Mouse (Mus musculus) forebrain, embryonic 15.5 days (tissue): ENCODE data around the gene Gprc5c. TPM values are rescaled to one million over a fixed set of nuclear protein-coding genes. Genes with fewer than 3 reads are reported as not detected.

Source experiments
- ATAC-seq: fragments of 200-750 bp; cut with Nextera tagmentation; replicated peaks from 2 replicates; pipeline ENCODE4 v1.8.0; 2017; ENCODE audit warnings: mild to moderate bottlenecking, moderate TSS enrichment, moderate library complexity
- H3K27ac ChIP-seq: fragments of 300-500 bp; sonication (generic); replicated peaks from 2 replicates; pipeline ENCODE4 v1.5.1; 2015; ENCODE audit warnings: mild to moderate bottlenecking, inconsistent platforms
- H3K27me3 ChIP-seq: fragments of 300-500 bp; sonication (generic); 2 replicates; pipeline ENCODE4 v1.6.1; 2015; ENCODE audit warnings: inconsistent platforms
- H3K36me3 ChIP-seq: fragments of 300-500 bp; sonication (generic); 2 replicates; pipeline ENCODE4 v1.6.1; 2015; ENCODE audit warnings: mild to moderate bottlenecking, inconsistent platforms
- H3K4me1 ChIP-seq: fragments of 300-500 bp; sonication (generic); 2 replicates; pipeline ENCODE4 v1.6.1; 2015; ENCODE audit warnings: inconsistent platforms
- H3K4me2 ChIP-seq: fragments of 300-500 bp; sonication (generic); replicated peaks from 2 replicates; pipeline ENCODE4 v1.6.1; 2015; ENCODE audit warnings: mild to moderate bottlenecking, inconsistent platforms
- H3K4me3 ChIP-seq: fragments of 300-500 bp; sonication (generic); 2 replicates; pipeline ENCODE4 v1.5.1; 2015; ENCODE audit warnings: mild to moderate bottlenecking, inconsistent platforms
- H3K9ac ChIP-seq: fragments of 300-500 bp; sonication (generic); replicated peaks from 2 replicates; pipeline ENCODE4 v1.6.1; 2015; ENCODE audit warnings: mild to moderate bottlenecking, inconsistent platforms
- H3K9me3 ChIP-seq: fragments of 300-500 bp; sonication (generic); 2 replicates; pipeline ENCODE4 v1.6.1; 2016; ENCODE audit warnings: inconsistent platforms
- WGBS: fragments of 180-500 bp; shearing (Covaris S2); methylation state at CpG from one replicate; pipeline ENCODE4 v1.1.7; 2015; ENCODE audit warnings: mixed read lengths; 5-methylcytosine and 5-hydroxymethylcytosine counted together
- polyA plus RNA-seq: library from polyadenylated mRNA; unstranded; fragments of >200 nt; fragmentation: Nextera tagmentation; extraction: Ambion mirVana; gene quantifications from 2 replicates; pipeline ENCODE4 v1.2.1, GENCODE M21; 2015

The Gprc5c gene
- polyA plus RNA-seq = 6.0 and 6.2 TPM in 2 replicates

DNA sequence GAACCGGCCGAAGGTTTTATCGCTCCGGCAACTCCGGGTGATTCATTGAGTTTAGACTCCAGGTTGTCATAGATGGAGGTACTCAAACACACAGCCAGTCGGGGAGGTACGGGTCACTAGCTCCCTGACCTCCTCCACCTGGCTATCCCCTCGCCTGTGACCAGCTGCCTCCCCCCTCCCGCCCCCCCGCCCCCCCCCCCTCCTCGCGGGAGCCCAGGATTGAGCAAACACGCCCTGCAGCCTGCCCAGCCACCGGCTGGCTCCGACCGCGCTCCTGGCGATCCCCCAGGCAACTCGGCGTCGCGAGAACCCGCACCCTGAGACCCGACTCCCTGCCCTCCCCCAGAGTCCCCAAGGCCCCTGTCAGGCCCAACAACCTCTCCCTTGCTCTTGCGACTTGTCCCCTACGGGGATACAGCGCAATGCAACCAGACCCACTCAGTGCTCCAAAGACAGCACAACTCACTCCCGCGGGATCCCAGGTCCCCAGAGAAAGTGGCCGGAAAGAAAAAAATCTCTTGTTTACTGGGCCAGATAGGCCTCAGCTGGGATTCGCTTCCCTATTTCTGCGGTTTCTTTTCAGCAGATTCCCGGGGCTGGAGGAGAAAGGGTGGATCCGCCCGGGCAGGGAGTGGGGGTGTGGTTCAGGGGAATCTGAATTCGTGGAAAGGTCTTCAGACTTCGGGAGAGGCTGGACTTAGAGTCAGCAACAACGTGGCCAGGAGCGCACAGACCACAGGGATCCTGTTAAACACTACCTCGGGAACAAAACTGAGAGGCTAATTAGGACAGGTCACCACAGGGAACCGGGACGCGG lies at the start of gene Gprc5c:
Gene Gprc5c, plus strand, starts transcription at position 701 of the 817 bp plus-strand sequence.
- Histone ChIP-seq H3K36me3 (no peaks in the 10 kb centered on the region), H3K27me3 (peaks cover 47% of the 10 kb centered on the region), H3K4me2 (peak within 1 kb of the TSS; percentile 94), H3K4me3 (peak within 1 kb of the TSS; percentile 67), H3K27ac (no peak within 1 kb of the TSS), H3K9ac (peak within 1 kb of the TSS; percentile 52), H3K9me3 (no peaks in the 10 kb centered on the region), H3K4me1 (peaks cover 28% of the 10 kb centered on the region)
- ATAC-seq = no peak
- WGBS = under 1% methylated on average over 39 of the region's 43 CpGs

GRCm38 (mm10) chr11:114801906-114802305 lies 49.0 kb upstream of the Gprc5c start:
- H3K27me3 ChIP-seq = no peaks in the 10 kb centered on the region

GRCm38 (mm10) chr11:114802540-114803267 lies 48.2 kb upstream of the Gprc5c start:
- no peak overlapping the region for H3K4me2 ChIP-seq
- peaks cover 13% of the 10 kb centered on the region for H3K4me1 ChIP-seq
- no peak overlapping the region for H3K4me3 ChIP-seq
- no peaks in the 10 kb centered on the region for H3K9me3 ChIP-seq
- H3K36me3 ChIP-seq = no peaks in the 10 kb centered on the region
- H3K27ac ChIP-seq = no peak overlapping the region
- H3K27me3 ChIP-seq = no peaks in the 10 kb centered on the region
- ATAC-seq = no peak
- H3K9ac ChIP-seq = no peak overlapping the region
- WGBS = 60% methylated on average over 15 of the region's 15 CpGs

More at GRCm38 (mm10) chr11:114801906-114802305, 49.0 kb upstream of the Gprc5c start:
- no peaks in the 10 kb centered on the region for H3K36me3 ChIP-seq
- no peak overlapping the region for H3K27ac ChIP-seq
- no peak for ATAC-seq
- H3K9me3 ChIP-seq = no peaks in the 10 kb centered on the region
- WGBS = 91% methylated on average over 1 of the region's 1 CpGs
- H3K4me2 ChIP-seq = no peak overlapping the region
- no peak overlapping the region for H3K9ac ChIP-seq
- H3K4me3 ChIP-seq = no peak overlapping the region
- H3K4me1 ChIP-seq = peaks cover 11% of the 10 kb centered on the region

DNA sequence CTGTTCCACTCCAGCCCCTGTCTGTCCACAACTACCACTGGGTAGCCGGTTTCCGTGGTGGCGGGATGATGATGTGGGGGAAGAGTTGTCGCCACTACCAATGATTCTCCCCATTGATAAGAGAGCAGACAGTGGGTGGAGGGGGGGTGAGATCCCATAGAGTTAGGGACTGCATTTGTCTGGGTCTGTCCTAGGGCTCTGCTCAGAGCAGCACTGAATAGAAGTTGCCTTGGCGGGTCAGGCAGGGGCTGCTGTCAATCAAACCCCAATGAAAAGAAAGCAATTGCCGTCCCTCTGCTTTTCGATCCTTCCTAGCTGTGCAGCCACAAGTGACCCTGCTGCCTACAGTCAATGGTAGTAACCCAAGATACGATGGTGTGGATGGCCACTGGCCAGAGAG lies 47.0 kb upstream of the Gprc5c start:
- H3K4me2 ChIP-seq = no peak overlapping the region
- H3K4me1 ChIP-seq = peaks cover 15% of the 10 kb centered on the region
- ATAC-seq = no peak
- no peaks in the 10 kb centered on the region for H3K36me3 ChIP-seq
- no peak overlapping the region for H3K27ac ChIP-seq
- WGBS = 17% methylated on average over 8 of the region's 8 CpGs
- no peaks in the 10 kb centered on the region for H3K9me3 ChIP-seq
- H3K9ac ChIP-seq = no peak overlapping the region
- H3K27me3 ChIP-seq = no peaks in the 10 kb centered on the region
- no peak overlapping the region for H3K4me3 ChIP-seq

DNA sequence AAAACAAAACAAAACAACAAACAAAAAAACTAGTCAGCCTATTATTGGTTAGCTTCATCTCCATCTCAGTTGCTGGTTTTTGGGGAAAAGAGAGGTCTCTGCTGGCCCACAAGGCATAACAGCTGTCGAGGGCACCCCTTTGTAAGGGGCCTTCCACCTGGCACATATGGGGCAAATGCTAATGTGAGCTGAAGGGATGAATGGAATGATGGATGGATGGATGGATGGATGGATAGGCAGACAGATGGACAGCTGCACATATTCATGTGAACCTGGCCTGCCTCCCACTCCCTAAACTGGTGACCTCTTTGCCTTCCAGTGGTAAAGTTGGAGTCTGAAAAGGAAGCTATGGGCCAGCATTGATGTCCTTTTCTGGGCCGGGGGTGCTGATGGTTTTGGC lies 43.9 kb upstream of the Gprc5c start:
- peak overlapping the region; percentile 3 for H3K27ac ChIP-seq
- H3K27me3 ChIP-seq = no peaks in the 10 kb centered on the region
- H3K36me3 ChIP-seq = no peaks in the 10 kb centered on the region
- 34% methylated on average over 2 of the region's 2 CpGs for WGBS
- H3K4me3 ChIP-seq = no peak overlapping the region
- no peak for ATAC-seq
- H3K4me1 ChIP-seq = peaks cover 15% of the 10 kb centered on the region
- H3K9me3 ChIP-seq = no peaks in the 10 kb centered on the region
- no peak overlapping the region for H3K9ac ChIP-seq
- no peak overlapping the region for H3K4me2 ChIP-seq

- Histone ChIP-seq H3K36me3 (no peaks in the 10 kb centered on the region), H3K27ac (peak overlapping the region; percentile 3)
- 23% methylated on average over 14 of the region's 14 CpGs for WGBS
These were observed 43.1 kb upstream of the Gprc5c start for GRCm38 (mm10) chr11:114807686-114808427.

GRCm38 (mm10) chr11:114809371-114809770 lies 41.6 kb upstream of the Gprc5c start:
- Histone ChIP-seq H3K27me3 (no peaks in the 10 kb centered on the region), H3K4me3 (no peak overlapping the region)
- 85% methylated on average over 1 of the region's 1 CpGs for WGBS

More at GRCm38 (mm10) chr11:114807686-114808427, 43.1 kb upstream of the Gprc5c start:
- no peaks in the 10 kb centered on the region for H3K27me3 ChIP-seq
- no peak overlapping the region for H3K4me3 ChIP-seq
- ATAC-seq = no peak
- no peak overlapping the region for H3K4me2 ChIP-seq
- no peaks in the 10 kb centered on the region for H3K9me3 ChIP-seq
- no peak overlapping the region for H3K9ac ChIP-seq
- peaks cover 14% of the 10 kb centered on the region for H3K4me1 ChIP-seq

GRCm38 (mm10) chr11:114810344-114810743 lies 40.6 kb upstream of the Gprc5c start:
- Histone ChIP-seq H3K9me3 (no peaks in the 10 kb centered on the region), H3K4me2 (no peak overlapping the region), H3K27me3 (no peaks in the 10 kb centered on the region), H3K4me1 (peaks cover 9% of the 10 kb centered on the region), H3K4me3 (no peak overlapping the region), H3K27ac (no peak overlapping the region), H3K36me3 (no peaks in the 10 kb centered on the region), H3K9ac (no peak overlapping the region)
- 30% methylated on average over 4 of the region's 4 CpGs for WGBS
- no peak for ATAC-seq

More at GRCm38 (mm10) chr11:114809371-114809770, 41.6 kb upstream of the Gprc5c start:
- Histone ChIP-seq H3K4me2 (no peak overlapping the region), H3K27ac (no peak overlapping the region), H3K36me3 (no peaks in the 10 kb centered on the region), H3K4me1 (peaks cover 9% of the 10 kb centered on the region), H3K9ac (no peak overlapping the region), H3K9me3 (no peaks in the 10 kb centered on the region)
- ATAC-seq = no peak

GRCm38 (mm10) chr11:114812731-114813240 lies 38.2 kb upstream of the Gprc5c start:
- no peak overlapping the region for H3K4me2 ChIP-seq
- no peak overlapping the region for H3K9ac ChIP-seq
- no peaks in the 10 kb centered on the region for H3K36me3 ChIP-seq
- H3K27ac ChIP-seq = no peak overlapping the region
- 16% methylated on average over 6 of the region's 6 CpGs for WGBS
- ATAC-seq = peak; percentile 61
- no peaks in the 10 kb centered on the region for H3K27me3 ChIP-seq
- H3K9me3 ChIP-seq = no peaks in the 10 kb centered on the region
- H3K4me1 ChIP-seq = peaks cover under 1% of the 10 kb centered on the region; the same call in 1 of the 2 replicates
- H3K4me3 ChIP-seq = no peak overlapping the region

DNA sequence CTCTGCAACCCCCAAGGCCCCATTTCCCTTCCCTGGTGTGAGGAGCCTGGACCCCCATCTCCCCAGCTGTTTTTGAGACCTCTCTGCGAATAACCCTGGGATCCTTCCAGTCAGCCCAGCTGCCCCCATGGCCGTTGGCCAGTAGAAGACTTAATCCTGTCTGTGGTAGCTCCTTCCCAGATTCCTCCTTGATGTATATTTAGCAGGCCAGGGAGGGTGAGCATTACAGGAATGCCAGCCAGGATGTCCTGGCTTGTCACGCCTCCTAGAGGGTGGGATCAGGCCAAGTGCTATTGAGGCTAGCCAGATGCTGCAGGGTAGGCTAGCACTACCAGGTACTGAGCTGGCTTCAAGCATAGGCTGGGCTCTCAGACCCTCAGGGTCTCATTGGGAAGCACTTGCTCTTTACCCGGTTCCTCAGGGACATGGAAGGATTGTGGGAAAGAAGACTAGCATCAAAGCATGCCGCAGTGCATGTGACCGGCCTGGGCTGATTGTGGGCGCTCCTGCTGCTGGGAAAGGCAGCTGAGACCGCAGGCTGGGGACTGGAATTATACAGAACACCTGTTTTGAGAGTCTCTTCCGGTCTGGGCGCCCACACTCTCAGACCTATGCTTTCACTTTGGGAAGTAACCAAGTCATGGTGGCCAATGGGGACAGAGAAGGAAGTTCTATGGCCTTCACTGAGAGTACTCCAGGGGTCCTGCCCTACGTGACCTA lies 35.9 kb upstream of the Gprc5c start:
- no peaks in the 10 kb centered on the region for H3K36me3 ChIP-seq
- no peak overlapping the region for H3K4me2 ChIP-seq
- no peaks in the 10 kb centered on the region for H3K27me3 ChIP-seq
- no peak overlapping the region for H3K4me3 ChIP-seq
- no peak overlapping the region for H3K9ac ChIP-seq
- no peak for ATAC-seq
- H3K27ac ChIP-seq = no peak overlapping the region
- H3K9me3 ChIP-seq = no peaks in the 10 kb centered on the region
- WGBS = 81% methylated on average over 11 of the region's 11 CpGs
- H3K4me1 ChIP-seq = no peaks in the 10 kb centered on the region; the same call in 1 of the 2 replicates

DNA sequence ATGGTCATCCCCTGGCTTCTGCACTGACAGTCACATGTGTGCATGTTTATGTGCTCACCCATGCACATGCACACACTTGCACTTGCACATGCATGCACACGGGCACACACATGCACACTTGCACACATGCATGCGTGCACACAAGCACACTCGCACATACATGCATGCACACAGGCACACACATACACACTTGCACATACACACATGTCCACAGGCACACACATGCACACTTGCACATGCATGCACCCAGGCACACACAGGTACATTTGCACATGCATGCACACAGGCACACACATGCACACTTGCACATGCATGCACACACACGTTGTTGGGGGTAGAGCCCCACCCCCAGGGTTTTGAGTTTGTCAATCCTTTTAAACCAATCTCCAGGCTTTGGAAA lies 34.0 kb upstream of the Gprc5c start:
- Histone ChIP-seq H3K27ac (no peak overlapping the region), H3K9ac (no peak overlapping the region), H3K9me3 (no peaks in the 10 kb centered on the region), H3K36me3 (no peaks in the 10 kb centered on the region), H3K4me3 (no peak overlapping the region), H3K4me2 (no peak overlapping the region), H3K27me3 (no peaks in the 10 kb centered on the region), H3K4me1 (no peaks in the 10 kb centered on the region; the same call in 1 of the 2 replicates)
- WGBS = 87% methylated on average over 4 of the region's 4 CpGs
- no peak for ATAC-seq
